Mouse (Mus musculus) frontal cortex, adult 2 months (tissue): Measurements from ENCODE around the gene Mcfd2. TPM values are rescaled to one million over a fixed set of nuclear protein-coding genes. Genes with fewer than 3 reads are reported as not detected.
A peak's percentile ranks its signal among the peaks of the same experiment; 100 is the strongest.
"Not testable (repeated sequence)": the region's sequence is repeated elsewhere in the genome, so short reads cannot be mapped to it uniquely, and the experiment has no call there.

ENCODE experiments used
- DNase-seq, 2 experiments: peaks; one replicate each; pipeline ENCODE4 v3.0.0; 2022; ENCODE audit warnings: low spot score in 1 of 2; ENCODE audit errors: extremely low spot score in 1 of 2
- polyA plus RNA-seq: library from polyadenylated mRNA; depleted of rRNA; stranded (reverse); fragments of >200 nt; gene quantifications from 2 replicates; pipeline ENCODE4 v1.2.3, GENCODE M21; 2012; rRNA removed

The Mcfd2 gene
- polyA plus RNA-seq = 63.4 and 70.0 TPM in 2 replicates

DNA sequence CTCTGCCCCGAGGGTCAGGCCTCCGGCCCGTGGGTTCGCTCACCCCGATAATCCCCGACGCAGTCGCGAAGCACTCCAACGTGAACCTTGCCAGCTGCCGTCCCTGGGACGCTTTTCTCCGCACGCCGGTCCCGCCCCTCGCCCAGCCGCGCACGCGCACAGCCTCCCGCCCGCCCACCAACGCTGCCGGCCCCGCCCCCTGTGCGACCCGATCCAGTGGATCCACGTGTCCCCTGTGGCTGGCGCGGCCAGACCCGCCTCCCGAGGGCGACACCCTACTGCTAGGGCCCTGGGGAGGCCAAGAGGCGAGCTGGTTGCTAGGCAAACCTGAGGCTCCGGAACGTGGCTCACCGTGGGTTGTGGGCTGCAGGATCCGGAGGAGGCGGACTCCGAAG, at the start of gene Mcfd2:
TSS of gene Mcfd2 (minus strand) at position 144 of the 395 bp plus-strand sequence.
- peak; percentile 80 to 92 for DNase-seq

DNA sequence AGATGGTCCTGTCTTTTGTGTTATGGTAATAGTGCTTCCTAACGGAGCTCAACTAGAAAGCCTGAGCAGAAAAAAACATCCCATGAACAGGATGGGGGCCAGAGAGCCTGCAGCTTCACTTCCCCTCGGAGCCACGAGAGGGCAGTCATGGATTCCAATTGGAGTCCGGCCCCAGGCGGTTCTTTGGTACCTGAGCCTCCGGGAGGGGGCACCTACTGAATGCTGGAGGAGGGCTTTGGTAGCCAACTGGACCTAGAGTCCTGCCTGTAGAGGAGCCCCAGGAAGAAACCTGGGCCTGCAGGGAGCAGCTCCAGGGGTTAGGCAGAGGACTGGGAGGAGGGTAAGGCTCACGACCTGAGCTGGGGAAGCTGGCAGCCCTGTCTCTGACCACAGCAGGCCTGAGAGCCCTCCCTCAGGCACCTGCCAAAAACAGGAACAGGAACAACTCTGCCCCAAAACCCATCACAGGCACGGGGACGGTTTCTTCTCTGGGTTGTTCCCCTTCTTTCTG, 49.3 kb upstream of the Mcfd2 start:
- DNase-seq = peak; percentile 84 to 97

- DNase-seq = no peak
These were observed 48.8 kb upstream of the Mcfd2 start for GRCm38 (mm10) chr17:87314530-87314946.

DNA sequence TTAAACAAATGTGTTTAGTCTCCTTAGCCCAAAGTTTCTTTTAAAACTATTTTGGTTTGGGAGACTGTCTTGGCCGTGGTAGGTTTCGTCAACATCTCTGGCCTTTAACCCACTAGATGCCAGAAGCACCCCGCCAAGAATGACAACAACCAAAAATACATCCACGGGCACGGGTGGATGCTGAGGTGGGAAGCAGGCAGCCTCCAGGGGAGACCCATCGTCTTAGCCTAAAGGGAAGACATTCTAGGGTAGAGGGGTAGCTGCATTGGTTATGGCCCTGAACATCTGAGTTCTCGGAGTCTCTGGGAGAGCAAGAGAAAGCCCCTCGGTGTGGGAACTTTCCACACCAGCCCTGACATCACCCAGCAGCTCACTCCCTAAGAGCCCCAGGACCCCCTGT, 48.4 kb upstream of the Mcfd2 start:
- DNase-seq = no peak

DNA sequence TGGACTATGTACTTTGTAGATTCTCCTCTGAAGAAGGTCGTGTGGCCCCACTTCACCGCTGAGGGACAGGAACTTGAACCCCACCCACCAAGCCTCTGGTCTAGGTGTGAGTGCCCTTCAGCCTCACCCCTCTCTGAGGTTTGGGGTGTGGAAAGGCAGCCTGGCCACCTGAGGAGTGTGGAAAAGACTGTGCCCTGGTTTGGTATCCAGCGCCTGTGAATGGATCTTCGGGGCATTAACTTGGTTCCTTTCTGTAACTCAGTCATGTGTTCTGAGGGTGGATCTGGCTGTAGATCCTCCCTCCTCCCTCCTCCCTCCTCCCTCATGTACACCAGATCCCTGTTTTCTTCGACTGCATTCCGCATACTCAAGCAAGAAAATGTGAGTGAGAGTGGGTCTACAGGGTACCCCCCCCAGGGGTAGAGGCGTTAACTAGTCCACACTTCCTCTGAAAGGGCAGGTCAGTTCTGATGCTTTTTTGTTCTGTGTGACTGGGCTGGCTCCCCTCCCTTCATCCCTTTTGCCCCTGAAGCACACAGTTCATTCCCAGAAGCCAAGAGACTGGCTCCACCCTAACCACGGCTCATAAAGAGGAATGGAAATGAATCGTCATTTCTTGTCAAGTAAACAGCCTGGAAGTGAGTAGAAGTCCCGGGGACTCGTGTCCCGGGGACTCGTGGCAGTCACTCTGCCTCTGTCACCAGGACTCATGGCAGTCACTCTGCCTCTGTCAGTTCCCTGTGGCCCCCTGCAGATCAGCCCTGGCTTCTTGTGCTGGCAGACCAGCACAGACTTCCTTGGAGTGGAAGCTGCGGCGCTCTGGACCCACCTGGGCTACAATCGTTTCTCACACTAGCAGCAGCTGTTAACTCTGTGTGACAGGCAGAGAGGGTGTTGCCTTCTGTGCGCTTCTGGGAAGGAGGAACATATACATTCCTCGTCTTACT, 47.5 kb upstream of the Mcfd2 start:
- no peak for DNase-seq

- DNase-seq = no peak
These were observed 46.6 kb upstream of the Mcfd2 start for GRCm38 (mm10) chr17:87312351-87312750.

DNA sequence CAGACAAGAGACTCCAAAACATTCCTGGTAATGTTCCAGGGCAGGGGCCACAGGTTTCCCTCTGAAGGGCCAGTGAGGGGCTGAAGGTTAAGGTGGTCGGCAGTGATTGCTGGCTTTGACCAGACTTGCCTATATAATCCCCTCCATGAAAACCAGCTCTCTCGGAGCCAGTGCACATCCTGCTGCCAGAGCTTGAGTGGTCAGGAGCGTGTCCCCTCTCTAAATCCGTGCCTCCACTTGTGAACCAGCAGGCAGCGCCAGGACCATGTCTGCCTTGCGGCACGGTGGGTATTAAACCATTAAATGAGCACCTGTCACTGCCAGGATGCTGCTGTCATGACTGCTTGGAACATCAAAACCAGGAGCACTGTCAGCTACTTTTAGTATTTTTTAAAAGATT, 44.8 kb upstream of the Mcfd2 start:
- no peak for DNase-seq

DNA sequence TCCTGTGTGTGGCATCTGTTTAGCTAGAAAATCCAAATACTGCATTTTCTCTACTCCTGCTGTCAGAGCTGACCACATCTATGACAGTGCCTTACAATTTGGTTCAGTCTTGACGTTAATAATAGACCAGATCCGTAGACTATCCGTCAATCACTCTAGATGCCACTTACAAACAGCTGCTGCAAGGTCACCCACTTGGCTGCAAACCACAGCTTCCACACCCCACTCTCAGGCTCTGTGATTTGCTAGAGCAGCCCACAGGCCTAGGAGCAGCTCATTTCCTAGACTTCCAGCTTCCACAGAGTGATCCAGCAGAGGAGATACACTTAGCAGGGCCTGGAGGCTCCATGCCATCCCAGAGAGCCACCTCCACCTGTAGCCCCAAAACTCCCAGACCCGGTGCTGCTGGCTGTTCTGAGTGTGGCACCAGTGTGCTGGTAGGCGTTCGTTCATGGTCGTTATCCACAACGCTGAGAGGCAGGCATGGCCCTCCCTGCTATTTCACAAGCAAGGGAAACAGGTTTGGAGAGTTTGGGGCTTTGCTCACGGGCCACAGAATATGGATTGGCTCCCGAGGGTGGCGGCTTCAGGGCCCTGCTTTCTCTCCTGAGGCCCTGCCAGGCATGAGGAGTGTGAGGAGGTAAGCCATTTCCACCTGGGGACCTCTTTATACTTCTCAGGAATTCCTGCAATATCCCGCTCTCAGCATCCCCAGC, 43.5 kb upstream of the Mcfd2 start:
- DNase-seq = no peak

DNA sequence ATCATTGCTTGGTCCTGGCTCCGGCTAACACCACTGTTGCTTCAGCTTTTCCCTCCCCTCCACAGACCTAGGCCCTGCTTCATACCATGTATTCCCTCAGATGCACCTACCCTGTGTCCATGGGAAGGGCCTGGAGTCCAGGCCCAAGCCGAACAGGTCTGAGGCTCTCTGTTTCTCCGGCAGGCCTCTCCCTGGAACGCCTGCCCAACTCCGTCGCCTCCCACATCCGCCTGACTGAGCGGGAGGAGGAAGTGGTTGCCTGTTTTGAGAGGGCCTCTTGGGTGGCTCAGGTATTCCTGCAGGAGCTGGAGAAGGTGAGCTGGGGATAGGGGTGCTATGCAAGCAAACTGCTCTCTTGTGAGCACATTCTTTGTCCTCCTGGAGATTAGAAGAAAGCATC, 41.0 kb upstream of the Mcfd2 start:
- DNase-seq = no peak

DNA sequence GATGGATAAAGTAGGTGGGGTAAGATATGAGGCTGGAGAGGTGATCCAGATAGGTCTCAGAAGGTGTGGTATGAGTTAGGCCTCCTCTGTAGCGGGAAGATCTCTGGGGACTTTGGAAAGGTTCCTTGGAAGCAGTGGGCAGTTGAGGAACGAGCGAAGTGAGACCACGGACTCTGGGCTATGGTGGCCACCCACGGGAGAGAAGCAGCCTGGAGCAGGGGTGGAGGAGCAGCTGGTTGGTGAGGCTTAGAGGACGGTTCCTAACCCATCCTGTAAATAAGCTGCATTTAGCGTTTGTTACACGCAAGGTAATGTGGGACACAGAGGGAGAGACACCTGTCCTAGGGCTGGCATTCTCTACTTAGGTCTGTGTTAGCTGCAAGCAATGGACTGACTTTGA, 39.3 kb upstream of the Mcfd2 start:
- DNase-seq = no peak

DNA sequence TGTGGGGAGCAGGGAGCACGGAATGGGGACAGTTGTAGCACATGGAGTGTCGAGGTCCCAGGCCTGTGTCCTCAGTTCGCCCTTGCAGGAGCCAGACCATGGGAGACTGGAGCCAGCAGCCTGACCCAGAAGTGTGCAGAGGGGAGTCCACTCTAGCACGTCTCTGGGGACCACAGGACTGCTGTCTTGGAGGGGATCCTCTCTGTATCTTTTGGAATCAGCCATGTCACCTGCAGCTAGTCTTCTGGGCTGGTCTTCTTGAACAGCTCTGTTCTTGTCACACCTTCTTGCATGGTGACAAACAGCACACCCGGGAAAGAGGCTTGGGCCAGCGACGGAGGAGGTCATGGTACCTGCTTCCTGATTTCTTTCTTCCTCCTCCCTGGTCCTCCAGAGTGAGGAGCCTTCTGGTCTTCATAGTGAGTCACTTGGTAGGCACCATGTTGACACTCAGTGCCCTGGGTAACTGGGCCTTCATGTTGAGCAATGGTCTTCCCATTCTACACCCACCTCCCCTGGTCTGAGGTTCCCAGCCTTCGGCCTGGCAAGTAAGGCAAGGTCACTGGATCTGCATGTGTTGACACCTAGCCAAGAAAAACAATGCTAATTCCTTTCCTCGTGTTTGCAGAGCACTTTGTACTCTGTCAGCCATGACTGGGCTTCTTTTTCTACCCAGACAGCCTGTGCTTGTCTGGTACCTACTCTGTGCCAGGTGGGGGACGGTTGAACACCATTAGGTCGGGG, 38.6 kb upstream of the Mcfd2 start:
- no peak for DNase-seq

DNA sequence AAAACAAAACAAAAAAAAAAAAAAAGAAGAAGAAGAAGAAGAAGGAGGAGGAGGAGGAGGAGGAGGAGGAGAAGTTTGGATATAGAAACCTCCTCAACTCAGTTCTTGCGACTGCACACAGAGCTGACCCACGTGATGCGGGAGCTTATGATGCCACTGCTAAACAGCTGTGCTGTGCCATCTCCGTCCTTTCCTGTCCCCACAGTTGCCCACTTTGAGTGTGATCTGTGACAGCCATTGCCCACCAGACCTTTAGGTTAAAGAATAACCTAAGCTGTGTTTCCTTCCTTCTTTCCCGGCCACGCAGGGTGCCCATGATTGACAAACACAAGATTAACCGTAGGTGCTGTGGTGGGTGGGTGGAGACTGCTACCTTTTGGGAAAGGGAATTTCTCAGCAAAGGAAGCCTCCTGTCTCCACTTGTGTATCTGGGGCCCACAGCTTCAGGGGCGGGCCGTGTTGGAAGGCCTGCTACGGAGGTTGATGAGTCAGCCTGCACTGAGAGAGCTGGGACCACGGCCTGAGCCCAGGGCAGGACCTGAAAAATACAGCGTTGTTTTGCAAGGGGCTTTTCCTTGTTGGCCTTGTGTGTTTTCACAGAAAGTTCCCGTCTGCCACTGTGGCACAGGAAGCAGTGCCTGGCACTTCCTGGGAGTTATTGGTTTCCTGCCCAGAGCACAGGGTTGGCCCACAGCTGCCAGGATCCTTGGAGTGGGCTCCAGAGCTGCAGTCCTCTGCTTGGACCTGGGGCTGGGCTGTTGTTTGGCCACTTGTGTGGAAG, 36.5 kb upstream of the Mcfd2 start:
- DNase-seq = no peak

DNA sequence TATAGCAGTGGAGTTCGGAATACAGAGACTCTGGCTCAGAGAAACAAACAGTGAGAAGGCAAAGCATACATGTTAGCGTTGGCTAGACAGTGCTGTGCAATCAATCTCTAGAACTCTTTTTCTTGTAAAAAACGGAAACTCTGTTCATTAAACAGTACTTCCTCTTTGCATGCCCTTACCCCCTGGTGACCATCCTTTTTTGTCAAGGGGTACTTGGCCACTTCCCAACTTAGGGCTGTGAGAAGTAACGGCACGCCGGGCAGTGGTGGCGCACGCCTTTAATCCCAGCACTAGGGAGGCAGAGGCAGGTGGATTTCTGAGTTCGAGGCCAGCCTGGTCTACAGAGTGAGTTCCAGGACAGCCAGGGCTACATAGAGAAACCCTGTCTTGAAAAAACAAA, 35.9 kb upstream of the Mcfd2 start:
- DNase-seq = not testable (repeated sequence)

DNA sequence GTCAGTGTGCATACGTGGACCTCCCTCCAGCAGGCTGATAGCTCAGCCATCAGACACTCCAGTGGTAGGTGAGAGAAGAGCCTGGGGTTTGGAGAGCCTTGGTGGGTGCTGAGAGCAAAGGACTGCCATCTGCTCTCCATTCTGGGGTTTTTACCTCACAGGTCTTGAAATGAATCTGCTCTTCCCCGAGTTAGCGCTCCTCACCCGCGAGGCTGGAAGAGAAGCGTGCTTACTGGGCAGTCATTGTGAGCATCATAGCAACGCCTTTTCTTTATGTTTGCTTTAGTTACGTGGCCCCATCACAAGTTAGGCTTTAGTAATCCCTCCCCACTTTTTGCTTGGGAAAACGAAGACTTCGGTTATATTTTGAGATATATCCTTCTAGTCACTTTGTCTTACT, 34.6 kb upstream of the Mcfd2 start:
- no peak for DNase-seq

- no peak for DNase-seq
These were observed 33.2 kb upstream of the Mcfd2 start for GRCm38 (mm10) chr17:87298944-87299343.

DNA sequence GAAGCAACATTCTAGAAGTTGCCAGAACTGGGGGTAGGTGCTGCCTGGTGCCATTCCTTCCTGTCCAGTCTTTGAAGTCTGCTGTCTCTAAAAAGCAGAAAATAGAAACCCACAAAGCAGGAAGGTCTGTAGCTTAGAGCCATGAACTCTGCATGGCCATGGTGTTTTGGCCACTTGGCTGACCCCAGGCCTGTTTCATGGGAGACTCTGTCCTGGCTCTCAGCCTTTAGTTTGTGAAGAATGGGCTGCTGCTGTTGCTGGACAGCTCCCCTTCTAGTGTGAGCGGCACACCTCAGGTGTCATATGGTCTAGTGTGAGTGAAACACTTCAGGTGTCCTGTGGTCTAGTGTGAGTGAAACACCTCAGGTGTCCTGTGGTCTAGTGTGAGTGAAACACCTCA, 31.0 kb upstream of the Mcfd2 start:
- not testable (repeated sequence) for DNase-seq

GRCm38 (mm10) chr17:87295738-87296137, 30.0 kb upstream of the Mcfd2 start:
- DNase-seq = no peak

DNA sequence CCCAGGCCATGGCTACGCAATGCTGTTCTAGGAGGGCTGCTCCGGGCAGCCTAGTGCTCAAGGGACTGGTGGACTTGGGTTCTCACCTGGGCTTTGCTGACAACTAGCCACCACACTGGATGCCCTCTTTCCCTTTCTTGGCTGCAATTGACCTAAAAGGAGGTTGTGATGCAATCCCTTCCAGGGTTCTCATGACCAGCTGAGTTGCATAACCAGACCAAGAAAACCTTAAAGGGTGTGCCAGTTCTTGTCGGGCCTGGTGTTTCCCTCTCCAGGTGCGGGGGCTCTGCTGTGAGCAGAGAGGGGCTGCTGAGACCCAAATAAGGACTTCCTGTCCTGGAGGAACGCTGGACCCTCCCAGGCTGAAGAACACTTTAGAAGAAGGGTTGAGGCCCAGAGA, 27.4 kb upstream of the Mcfd2 start:
- DNase-seq = no peak

GRCm38 (mm10) chr17:87291782-87292181, 26.0 kb upstream of the Mcfd2 start:
- DNase-seq = no peak

- no peak for DNase-seq
These were observed 25.3 kb upstream of the Mcfd2 start for GRCm38 (mm10) chr17:87291037-87291436.
